Mouse (Mus musculus): Measurements from ENCODE around the gene Havcr2. TPM values are rescaled to one million over a fixed set of nuclear protein-coding genes. Genes with fewer than 3 reads are reported as not detected.
"Not testable (repeated sequence)": the region's sequence is repeated elsewhere in the genome, so short reads cannot be mapped to it uniquely, and the experiment has no call there.

Havcr2 gene
- total RNA-seq (2021), result under 1 TPM in 1 of 2 experiments, not detected in 1; 0.17 TPM
- long read RNA-seq, experiment 1, partial matches to known transcripts, result 0 of 6 reads
- long read RNA-seq, experiment 1, other reads (novel, unspliced or antisense), result 6 of 6 reads
- long read RNA-seq, experiment 2, partial matches to known transcripts, result 0 of 4 reads
- long read RNA-seq, experiment 2, other reads (novel, unspliced or antisense), result 4 of 4 reads

DNA sequence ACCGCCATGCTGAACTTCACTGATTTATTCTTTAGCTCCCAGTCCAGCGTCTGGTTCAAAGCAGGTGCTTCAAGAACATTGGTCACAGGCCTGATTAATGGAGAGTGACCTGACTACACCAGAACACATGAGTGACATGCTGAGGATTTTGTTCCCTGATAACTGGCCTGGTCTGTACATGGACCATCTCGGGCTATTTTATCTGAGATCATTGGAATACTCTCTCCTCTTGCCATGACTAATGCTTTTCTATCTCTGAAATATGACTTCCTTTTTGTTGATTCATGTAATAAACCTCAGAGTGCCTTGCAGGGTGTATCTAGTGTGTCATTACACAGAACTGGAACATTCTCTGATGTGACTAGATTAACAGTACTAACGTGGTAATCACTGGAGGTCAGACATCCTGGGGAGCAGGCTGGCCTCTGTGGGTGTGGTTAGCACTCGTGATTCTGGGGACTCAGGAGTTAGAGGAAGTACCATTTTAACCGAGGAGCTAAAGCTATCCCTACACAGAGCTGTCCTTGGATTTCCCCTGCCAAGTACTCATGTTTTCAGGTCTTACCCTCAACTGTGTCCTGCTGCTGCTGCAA, at the start of gene Havcr2:
Gene Havcr2 (plus strand): TSS at position 483 of the 593 bp plus-strand sequence.
- Histone ChIP-seq H3K4me3 (no peak within 1 kb of the TSS), H3K27ac (no peak within 1 kb of the TSS)
- intact Hi-C loops (cut with DNase I), result no loop called here
- TF ChIP-seq CTCF (IDR thresholded peaks at IDR 0.05), result no peak
- no peak for DNase-seq

GRCm38 (mm10) chr11:46404986-46405385, 49.7 kb upstream of the Havcr2 start:
- TF ChIP-seq CTCF (IDR thresholded peaks at IDR 0.05), result no peak
- DNase-seq, result no peak
- Histone ChIP-seq H3K27ac (no peak overlapping the region), H3K4me3 (no peak overlapping the region)
- intact Hi-C loops (cut with DNase I), result no loop called here

- no peak for DNase-seq
- Histone ChIP-seq H3K4me3 (no peak overlapping the region), H3K27ac (no peak overlapping the region)
- no peak for TF ChIP-seq CTCF (IDR thresholded peaks at IDR 0.05)
- intact Hi-C loops (cut with DNase I), result no loop called here
Measured at GRCm38 (mm10) chr11:46406721-46407120, 48.0 kb upstream of the Havcr2 start.

DNA sequence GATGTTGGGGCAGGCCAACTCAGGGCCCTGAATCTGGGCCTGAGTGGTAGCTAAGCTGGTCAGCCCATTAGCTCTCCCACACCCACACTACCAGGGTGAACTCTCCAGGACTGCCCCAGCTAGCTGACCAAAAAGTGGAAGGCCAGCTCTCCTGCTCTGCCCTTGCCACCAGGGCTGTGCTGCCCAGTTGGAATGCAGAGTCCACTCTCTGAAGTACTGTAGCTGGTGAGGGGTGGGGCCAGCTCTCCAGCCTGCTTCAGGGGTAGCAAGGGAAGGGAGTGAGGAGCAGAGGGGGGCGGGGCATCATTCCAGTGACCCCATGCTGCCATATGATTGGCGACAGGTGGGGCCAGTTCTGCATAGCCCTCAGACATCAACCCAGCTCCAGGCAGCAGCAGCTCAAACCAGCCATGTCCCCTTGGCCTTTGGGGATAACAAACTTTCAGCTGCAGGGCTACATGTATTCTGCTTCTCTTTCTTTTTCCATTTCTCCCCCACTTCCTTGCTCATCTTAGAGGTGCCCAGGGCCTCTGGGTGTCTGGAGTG, 44.6 kb upstream of the Havcr2 start:
- H3K27ac ChIP-seq, result no peak overlapping the region
- intact Hi-C loops (cut with DNase I), result no loop called here
- no peak overlapping the region for H3K4me3 ChIP-seq
- TF ChIP-seq CTCF (IDR thresholded peaks at IDR 0.05), result no peak
- DNase-seq, result no peak

DNA sequence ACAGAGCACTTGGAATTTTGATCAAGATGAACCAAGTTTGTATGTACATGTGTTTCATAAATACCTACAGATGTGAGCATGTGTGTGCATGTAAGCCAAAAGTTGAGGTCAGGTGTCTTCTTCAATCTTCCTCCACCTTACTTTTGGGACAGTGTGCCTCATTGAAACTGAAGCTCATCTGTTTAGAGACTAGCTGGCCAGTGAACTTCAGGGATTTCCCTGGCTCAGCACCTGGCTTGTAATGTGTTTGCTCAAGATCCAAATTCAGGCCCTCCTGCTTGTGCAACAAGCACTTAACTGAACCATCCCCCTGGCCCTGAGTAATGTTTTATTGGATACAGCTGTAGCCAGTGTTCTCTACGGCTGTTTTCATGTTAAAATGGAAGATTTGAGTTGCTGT, 36.3 kb upstream of the Havcr2 start:
- no peak overlapping the region for H3K27ac ChIP-seq
- intact Hi-C loops (cut with DNase I), result no loop called here
- peak; percentile 26 for DNase-seq
- TF ChIP-seq CTCF (IDR thresholded peaks at IDR 0.05), result no peak
- H3K4me3 ChIP-seq, result no peak overlapping the region

DNA sequence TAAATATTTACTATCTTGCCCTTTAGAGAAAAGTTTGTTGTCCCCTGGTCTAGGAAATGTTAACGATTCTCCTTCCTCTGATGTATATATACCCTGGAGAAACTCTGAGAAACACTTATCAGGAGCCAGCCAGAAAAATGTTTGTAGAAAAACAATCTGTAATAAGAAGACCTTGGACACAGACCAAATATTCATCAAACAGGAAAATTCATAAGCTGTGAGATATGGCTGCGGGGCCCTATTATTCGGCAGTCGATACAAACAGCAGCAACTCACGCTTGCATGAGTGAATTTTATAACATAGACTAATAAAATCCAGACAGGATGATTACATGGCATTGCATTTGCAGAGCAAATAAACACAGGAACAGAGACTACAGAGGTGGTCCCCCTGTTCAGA, 35.9 kb upstream of the Havcr2 start:
- no peak for TF ChIP-seq CTCF (IDR thresholded peaks at IDR 0.05)
- intact Hi-C loops (cut with DNase I), result no loop called here
- DNase-seq, result no peak
- Histone ChIP-seq H3K4me3 (no peak overlapping the region), H3K27ac (no peak overlapping the region)

DNA sequence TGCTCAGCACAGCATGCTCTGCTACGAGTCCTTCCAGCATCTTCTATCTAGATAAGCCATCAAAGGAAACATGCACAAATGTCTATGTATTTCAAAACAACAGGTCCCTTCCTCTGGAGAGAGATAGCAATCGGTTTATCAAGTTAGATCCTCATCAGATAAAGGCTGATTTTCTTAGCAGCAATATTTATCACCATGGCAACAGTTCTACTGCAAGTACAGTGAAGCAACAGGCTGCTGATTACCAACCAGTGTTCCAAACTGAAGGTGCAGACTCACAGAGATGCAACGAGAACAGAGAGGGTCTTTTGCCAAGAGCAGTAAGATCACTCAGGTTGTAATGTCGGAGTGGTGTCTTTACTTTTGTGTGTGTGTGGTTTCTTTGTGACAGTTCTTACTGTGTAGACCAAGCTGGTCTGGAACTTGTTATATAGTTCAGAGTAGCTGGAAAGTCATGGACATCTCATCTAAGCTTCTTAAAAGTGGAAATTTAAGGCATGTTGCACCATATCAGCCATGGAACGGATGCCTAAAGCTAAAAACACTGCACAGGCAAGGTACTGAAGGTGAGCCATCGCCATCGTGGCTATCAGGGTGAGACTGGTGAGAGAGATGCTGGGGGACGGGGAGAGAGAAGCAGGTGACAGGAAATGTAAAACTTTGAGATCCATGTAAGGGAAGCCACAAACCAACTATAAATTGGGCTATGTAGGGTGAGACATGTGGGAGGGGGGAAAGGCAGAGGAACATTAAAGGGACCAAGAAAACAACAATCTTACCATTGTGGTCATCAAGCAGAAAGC, 33.4 kb upstream of the Havcr2 start:
- Histone ChIP-seq H3K27ac (no peak overlapping the region), H3K4me3 (no peak overlapping the region)
- no peak for DNase-seq
- intact Hi-C loops (cut with DNase I), result no loop called here
- TF ChIP-seq CTCF (IDR thresholded peaks at IDR 0.05), result no peak

- H3K27ac ChIP-seq; DNase-seq; H3K4me3 ChIP-seq; intact Hi-C loops (cut with DNase I): not testable (repeated sequence)
Measured at GRCm38 (mm10) chr11:46428131-46428530, 26.6 kb upstream of the Havcr2 start.

GRCm38 (mm10) chr11:46430123-46430522, 24.6 kb upstream of the Havcr2 start:
- H3K27ac ChIP-seq, result no peak overlapping the region
- no peak overlapping the region for H3K4me3 ChIP-seq
- intact Hi-C loops (cut with DNase I), result loop anchor here (2.0 to 10.0 kb wide), 2 partner anchors 161 to 485 kb away; partner anchors contain the start of gene Lsm11
- TF ChIP-seq CTCF (IDR thresholded peaks at IDR 0.05), result no peak
- no peak for DNase-seq

GRCm38 (mm10) chr11:46431129-46431528, 23.6 kb upstream of the Havcr2 start:
- peak; percentile 83 for TF ChIP-seq CTCF (IDR thresholded peaks at IDR 0.05)
- no peak overlapping the region for H3K27ac ChIP-seq
- DNase-seq, result peak; percentile 62
- H3K4me3 ChIP-seq, result no peak overlapping the region
- intact Hi-C loops (cut with DNase I), result loop anchor here (2.0 to 10.0 kb wide), 2 partner anchors 162 to 486 kb away; partner anchors contain the start of gene Lsm11

DNA sequence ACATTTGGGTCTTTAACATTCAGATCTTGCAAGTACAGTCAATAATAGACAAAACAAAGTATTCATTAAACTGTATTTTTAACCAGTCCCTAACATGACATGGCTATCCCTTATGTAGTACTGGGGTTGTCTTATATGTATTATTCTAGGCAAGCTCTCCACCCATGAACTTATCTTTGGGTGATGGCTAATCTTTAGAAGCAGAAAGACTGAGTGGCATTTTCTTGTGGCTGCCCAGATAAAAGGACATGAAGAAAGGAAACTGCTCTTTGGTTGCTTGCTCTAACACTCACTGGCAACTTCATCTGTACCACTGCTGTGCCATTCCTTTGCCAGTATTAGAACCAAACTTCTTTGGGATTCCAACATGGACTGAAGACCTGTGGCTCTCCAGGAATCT, 19.4 kb upstream of the Havcr2 start:
- H3K4me3 ChIP-seq, result no peak overlapping the region
- no peak for DNase-seq
- intact Hi-C loops (cut with DNase I), result loop anchor here (10.0 kb wide), 1 partner anchor 491 kb away; the partner anchor contains the start of gene Lsm11
- TF ChIP-seq CTCF (IDR thresholded peaks at IDR 0.05), result no peak
- no peak overlapping the region for H3K27ac ChIP-seq

- DNase-seq, result peak; percentile 96
- TF ChIP-seq CTCF (IDR thresholded peaks at IDR 0.05), result no peak
- intact Hi-C loops (cut with DNase I), result loop anchor here (10.0 kb wide), 1 partner anchor 492 kb away; the partner anchor contains the start of gene Lsm11
- Histone ChIP-seq H3K27ac (peak within 1 kb of the TSS; percentile 99), H3K4me3 (peak within 1 kb of the TSS; percentile 100)
Measured at GRCm38 (mm10) chr11:46436760-46437458, 17.8 kb upstream of the Havcr2 start, which contains the start of gene Med7. Gene Med7 (plus strand): TSS chr11:46436925.

Data from gastrocnemius, adult 2 months (tissue).